Mouse (Mus musculus): ENCODE measurements around the gene 4933402D24Rik.

4933402D24Rik gene

GRCm38 (mm10) chr1:63769167-63769566 lies at the start of gene 4933402D24Rik:
Gene 4933402D24Rik (minus strand): TSS chr1:63769267.
- DNase-seq (ENCODE audit: extremely low read depth, insufficient read length, low spot score), result no peak

DNA sequence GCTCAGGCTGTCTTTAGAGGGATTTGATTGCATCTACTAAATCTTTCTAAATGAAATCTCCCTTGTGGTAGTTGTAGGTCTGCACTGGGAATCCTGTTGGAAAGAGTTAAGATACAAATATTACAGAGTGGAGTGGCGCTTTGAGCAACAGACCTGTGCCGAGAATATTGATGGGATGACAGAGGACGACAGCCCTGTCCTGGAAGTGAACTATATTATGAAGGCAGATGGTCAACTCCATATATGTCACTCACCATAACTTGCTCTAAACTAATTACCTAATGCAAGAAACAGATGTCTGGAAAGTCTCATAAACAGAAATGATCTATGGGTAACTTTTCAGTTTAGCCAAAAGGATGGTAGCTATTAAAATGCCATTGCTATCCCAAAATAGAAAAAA lies 39.5 kb upstream of the 4933402D24Rik start:
- DNase-seq (ENCODE audit: extremely low read depth, insufficient read length, low spot score), result no peak

GRCm38 (mm10) chr1:63805095-63805494 lies 36.0 kb upstream of the 4933402D24Rik start:
- DNase-seq (ENCODE audit: extremely low read depth, insufficient read length, low spot score), result no peak

- DNase-seq (ENCODE audit: extremely low read depth, insufficient read length, low spot score), result no peak
Measured at GRCm38 (mm10) chr1:63794326-63794725, 25.3 kb upstream of the 4933402D24Rik start.

GRCm38 (mm10) chr1:63776902-63777630 lies 8.0 kb upstream of the 4933402D24Rik start:
- peak; percentile 78 for DNase-seq (ENCODE audit: extremely low read depth, insufficient read length, low spot score)

- DNase-seq (ENCODE audit: extremely low read depth, insufficient read length, low spot score), result no peak
Measured at GRCm38 (mm10) chr1:63776396-63776795, 7.3 kb upstream of the 4933402D24Rik start.

- no peak for DNase-seq (ENCODE audit: extremely low read depth, insufficient read length, low spot score)
Measured at GRCm38 (mm10) chr1:63770309-63770708, 1.2 kb upstream of the 4933402D24Rik start.

GRCm38 (mm10) chr1:63768112-63768511 lies 955 bp downstream of the 4933402D24Rik start:
- DNase-seq (ENCODE audit: extremely low read depth, insufficient read length, low spot score), result no peak

DNA sequence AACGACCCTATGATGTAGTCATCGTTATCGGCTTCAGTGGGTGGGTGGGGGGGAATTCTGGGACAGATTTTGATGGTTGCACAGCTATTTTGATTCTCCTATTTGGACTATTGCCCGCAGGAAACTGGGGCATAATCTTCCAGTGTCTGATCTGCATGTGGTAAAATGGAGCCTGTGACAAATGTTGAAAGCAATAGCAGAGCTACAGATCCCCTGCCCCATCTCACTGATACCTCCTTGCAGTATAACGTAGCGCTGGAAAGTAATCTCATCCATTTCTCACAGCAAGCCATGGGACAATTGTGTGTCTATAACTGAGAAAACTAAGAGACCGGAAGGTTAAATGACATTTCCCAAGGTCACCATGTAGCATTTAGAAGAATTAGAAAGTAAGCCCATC lies 4.7 kb downstream of the 4933402D24Rik start:
- no peak for DNase-seq (ENCODE audit: extremely low read depth, insufficient read length, low spot score)

- DNase-seq (ENCODE audit: extremely low read depth, insufficient read length, low spot score), result no peak
Measured at GRCm38 (mm10) chr1:63763881-63764386, 5.1 kb downstream of the 4933402D24Rik start.

GRCm38 (mm10) chr1:63763212-63763694 lies 5.8 kb downstream of the 4933402D24Rik start:
- DNase-seq (ENCODE audit: extremely low read depth, insufficient read length, low spot score), result peak; percentile 28

GRCm38 (mm10) chr1:63756005-63756404 lies 13.1 kb downstream of the 4933402D24Rik start:
- peak; percentile 31 for DNase-seq (ENCODE audit: extremely low read depth, insufficient read length, low spot score)

- peak; percentile 73 for DNase-seq (ENCODE audit: extremely low read depth, insufficient read length, low spot score)
Measured at GRCm38 (mm10) chr1:63730240-63730771, 38.8 kb downstream of the 4933402D24Rik start, which contains the start of the genes Mdh1b and Fastkd2. Gene Mdh1b (minus strand): TSS chr1:63730318. Gene Fastkd2 (plus strand): TSS chr1:63730614.

DNA sequence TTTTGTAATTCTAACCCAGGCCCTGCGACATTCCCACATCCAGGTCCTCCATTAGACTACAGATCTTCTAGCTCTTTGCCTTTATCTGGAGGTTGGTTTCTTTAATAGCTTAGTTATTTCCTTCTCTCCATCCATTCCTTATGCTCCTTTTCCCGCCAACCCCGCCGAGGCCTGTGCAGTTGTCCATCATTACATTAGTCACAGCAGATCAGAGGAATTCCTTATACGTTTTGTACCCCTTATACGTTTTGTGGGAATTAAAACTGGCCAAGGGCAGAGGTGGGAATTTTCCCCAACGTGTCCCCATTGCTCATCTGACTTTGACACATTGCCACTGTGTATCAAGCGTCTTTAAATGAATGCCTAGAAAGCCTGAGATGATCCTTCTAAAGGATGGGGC lies 39.3 kb downstream of the 4933402D24Rik start:
- DNase-seq (ENCODE audit: extremely low read depth, insufficient read length, low spot score), result no peak

- DNase-seq (ENCODE audit: extremely low read depth, insufficient read length, low spot score), result no peak
Measured at GRCm38 (mm10) chr1:63720161-63720560, 48.9 kb downstream of the 4933402D24Rik start.

DNA sequence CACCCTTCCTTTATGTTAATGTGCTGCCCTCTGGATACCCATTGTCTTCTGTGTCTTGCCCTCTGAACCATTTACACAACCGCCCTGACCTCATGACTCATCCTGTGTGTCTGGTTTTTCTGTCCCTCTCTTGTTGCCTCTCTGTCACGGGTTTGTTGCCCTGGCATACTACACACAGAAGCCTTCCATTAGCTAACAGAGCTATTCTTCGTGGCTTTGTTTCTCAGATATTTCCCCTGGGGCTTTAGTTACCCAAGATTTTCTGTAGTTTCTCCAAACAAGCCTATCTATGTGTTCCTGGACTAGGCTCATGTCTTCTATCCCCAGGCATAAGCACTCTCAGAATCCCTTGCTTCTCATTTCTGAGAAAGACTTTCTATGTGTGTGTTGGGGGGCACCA lies 60.2 kb downstream of the 4933402D24Rik start:
- DNase-seq (ENCODE audit: extremely low read depth, insufficient read length, low spot score), result no peak

DNA sequence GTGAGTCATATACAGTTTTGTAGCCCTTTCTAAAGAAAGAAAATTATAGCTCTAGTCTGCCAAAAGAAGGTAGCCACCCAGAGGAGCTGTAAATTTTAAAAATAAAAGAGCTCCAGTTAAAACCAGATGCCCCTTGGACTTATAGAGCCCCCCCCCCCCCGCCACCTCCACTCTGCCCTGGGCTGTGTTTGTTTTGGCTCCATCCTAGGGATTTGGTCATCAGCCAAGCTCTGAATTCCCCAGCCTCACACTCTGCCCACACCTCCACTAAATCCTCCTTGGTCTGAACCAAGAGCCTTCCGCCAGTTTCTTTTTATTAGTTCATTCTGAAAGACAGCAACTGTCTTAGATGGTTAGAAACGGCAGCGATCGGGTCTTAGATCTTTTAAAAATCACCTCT lies 63.3 kb downstream of the 4933402D24Rik start:
- DNase-seq (ENCODE audit: extremely low read depth, insufficient read length, low spot score), result peak; percentile 28

Data from 3134 (cell line).